Mouse (Mus musculus): Measurements from ENCODE around the gene Zfp442. TPM values are rescaled to one million over a fixed set of nuclear protein-coding genes. Genes with fewer than 3 reads are reported as not detected.

Gene Zfp442
- total RNA-seq (2023): under 1 TPM; 0.18 to 0.38 TPM

GRCm38 (mm10) chr2:150451180-150451919 lies at the start of gene Zfp442:
Zfp442 (minus strand) TSS chr2:150451486.

GRCm38 (mm10) chr2:150484939-150485778 lies 33.9 kb upstream of the Zfp442 start, which contains the start of gene Zfp345:
Zfp345 (minus strand) TSS chr2:150485091.

DNA sequence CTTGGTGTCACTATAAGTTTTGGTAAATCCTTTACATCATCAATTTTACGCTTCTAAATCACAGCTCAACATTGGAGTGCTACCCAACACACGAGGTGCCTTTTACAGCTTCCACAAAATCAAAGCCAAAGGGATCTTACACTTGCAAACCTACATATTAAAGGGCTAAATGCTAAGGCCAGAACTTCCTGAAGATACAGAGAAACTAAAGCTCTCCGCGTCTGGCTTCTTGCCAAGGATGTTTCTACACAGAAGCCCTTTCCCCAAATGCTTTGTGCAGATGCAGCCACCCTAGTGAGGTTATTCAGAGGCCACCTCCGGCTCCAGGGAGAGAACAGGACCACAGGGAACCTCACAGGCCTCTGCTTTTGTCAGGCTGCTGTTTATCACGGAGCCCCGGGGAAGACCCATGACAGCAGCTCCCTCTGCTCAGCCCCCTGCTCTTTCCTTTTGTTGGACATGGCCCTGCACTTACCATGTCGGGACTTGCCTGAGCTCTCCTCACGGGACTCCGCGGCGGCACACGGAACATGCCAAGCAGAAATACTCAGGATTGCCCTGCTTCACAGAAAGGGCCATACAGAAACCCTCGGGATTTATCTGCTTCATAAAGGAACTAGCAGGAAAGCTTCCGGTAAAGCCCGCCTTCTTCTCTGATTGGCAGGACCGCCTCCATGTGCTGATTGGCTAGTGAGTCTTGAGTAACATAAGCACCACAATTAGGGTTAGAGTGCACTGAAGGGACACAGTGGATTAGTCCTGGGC lies 89.0 kb downstream of the Zfp442 start, which contains the start of gene 3300002I08Rik:
3300002I08Rik (minus strand) TSS at position 653 of the 765 bp plus-strand sequence.

Other genes with a start within 250 kb of the Zfp442 start
- under 1 TPM; 0.49 to 0.68 TPM for gene Zfp937, start 233.4 kb downstream of the Zfp442 start, total RNA-seq (2023)
- 1 to 10 TPM; 1.8 to 2.4 TPM for gene Gm21994, start 195.9 kb downstream of the Zfp442 start, total RNA-seq (2023)
- gene Gm14124, start 194.0 kb downstream of the Zfp442 start, total RNA-seq (2023): under 1 TPM in 1 of 2 experiments, not detected in 1; 0.13 TPM
- gene Gm10130, start 127.8 kb downstream of the Zfp442 start, total RNA-seq (2023): 1 to 10 TPM in 1 of 2 experiments, not detected in 1; 2.5 TPM
- gene 3300002I08Rik, start 88.7 kb downstream of the Zfp442 start, total RNA-seq (2023): under 1 TPM; 0.59 to 0.97 TPM
- gene Zfp345, start 33.6 kb upstream of the Zfp442 start, total RNA-seq (2023): not detected
- gene Cst7, start 118.9 kb upstream of the Zfp442 start, total RNA-seq (2023): 10 to 100 TPM; 20.3 to 25.4 TPM
- 10 to 100 TPM; 32.1 to 36.0 TPM for gene Apmap, start 157.1 kb upstream of the Zfp442 start, total RNA-seq (2023)
- gene Acss1, start 217.0 kb upstream of the Zfp442 start, total RNA-seq (2023): 10 to 100 TPM; 12.2 to 15.4 TPM
- gene Vsx1, start 237.9 kb upstream of the Zfp442 start, total RNA-seq (2023): not detected